Mouse (Mus musculus): Measurements from ENCODE around the gene Scube1.

DNA sequence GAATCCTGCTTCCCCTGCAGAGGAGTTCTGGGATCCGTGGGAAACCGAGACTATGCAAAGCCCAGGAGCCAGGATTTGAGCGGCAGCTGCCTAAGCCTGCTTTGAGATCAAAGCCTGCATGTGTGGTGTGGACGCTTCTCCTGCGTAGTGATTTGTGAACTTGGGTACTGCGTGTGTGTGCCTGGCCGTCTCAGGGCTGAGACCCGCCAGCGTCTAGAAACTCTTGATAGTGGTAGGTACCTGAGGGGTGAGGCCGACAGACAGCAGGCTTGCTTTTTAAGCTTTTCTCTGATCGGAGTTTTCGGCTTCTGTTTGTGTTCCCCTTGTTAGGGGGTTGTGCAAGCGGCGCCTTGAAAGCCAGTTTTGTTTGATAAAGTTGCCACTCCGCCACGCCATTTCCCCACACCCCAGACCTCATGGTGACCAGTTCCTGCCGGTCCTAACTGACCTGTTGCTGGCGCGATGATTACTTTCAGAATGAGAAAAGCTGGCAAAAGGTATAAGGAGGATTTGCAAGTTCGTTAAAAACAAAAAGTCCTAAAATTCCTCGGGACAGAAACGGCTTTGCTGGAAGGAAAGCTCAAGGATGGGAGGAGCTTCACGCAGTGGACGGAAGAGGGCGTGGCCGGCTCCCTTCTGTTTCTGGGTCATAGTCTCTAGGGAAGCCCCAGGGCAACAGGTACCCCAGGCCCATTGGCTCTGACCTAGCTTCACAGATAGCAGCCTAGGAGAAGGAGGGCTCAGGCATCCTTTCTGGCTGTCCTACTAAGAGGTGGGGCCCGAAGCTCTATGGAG, 160.8 kb downstream of the Scube1 start:
- 0 out of 2 replicates have a peak, but pooled peaks have one; percentile 26 for TF ChIP-seq POLR2A (IDR thresholded peaks at IDR 0.05; ENCODE audit: low read depth, low read length)
- TF ChIP-seq GABPA (IDR thresholded peaks at IDR 0.05; ENCODE audit: insufficient replicate concordance, low read depth, low read length) = no peak
- no peak for TF ChIP-seq USF2 (conservative IDR thresholded peaks at IDR 0.05; ENCODE audit: low read depth, low read length)
- TF ChIP-seq EP300 (IDR thresholded peaks at IDR 0.05; ENCODE audit: low read length) = no peak
- no peak for TF ChIP-seq CTCF (conservative IDR thresholded peaks at IDR 0.05 in 1 of 2, IDR thresholded peaks at IDR 0.05 in 1 of 2; ENCODE audit: low read depth in 2 of 2, low read length in 2 of 2)
- TF ChIP-seq CHD2 (IDR thresholded peaks at IDR 0.05; ENCODE audit: low read length) = no peak
- no peak for TF ChIP-seq E2F4 (IDR thresholded peaks at IDR 0.05; ENCODE audit: insufficient replicate concordance, low read depth, low read length)
- no peak for TF ChIP-seq PAX5 (IDR thresholded peaks at IDR 0.05; ENCODE audit: low read length)

Data from CH12.LX (cell line).